Mouse (Mus musculus): ENCODE results near the gene Rhot1. TPM values are rescaled to one million over a fixed set of nuclear protein-coding genes. Genes with fewer than 3 reads are reported as not detected.

The Rhot1 gene
- polyA plus RNA-seq, 1 experiment, result 35.5 TPM

- TF ChIP-seq CTCF (IDR thresholded peaks at IDR 0.05; ENCODE audit: control insufficient read depth, insufficient read depth, insufficient replicate concordance, low read depth, low read length) (no peak), POLR2A (IDR thresholded peaks at IDR 0.05; ENCODE audit: control insufficient read depth, low read depth, low read length) (no peak)
- no peaks in the 10 kb centered on the region for H3K27me3 ChIP-seq (ENCODE audit: control insufficient read depth, insufficient read depth, low read length)
- no peak overlapping the region for H3K27ac ChIP-seq (ENCODE audit: control insufficient read depth, insufficient read depth, low read depth, low read length)
- no peaks in the 10 kb centered on the region for H3K36me3 ChIP-seq (ENCODE audit: control insufficient read depth, insufficient read depth, low read length)
- H3K4me3 ChIP-seq (ENCODE audit: control insufficient read depth, low read depth, low read length), result no peak overlapping the region; the same call in 1 of the 2 replicates
- H3K4me1 ChIP-seq (ENCODE audit: control insufficient read depth, insufficient read depth, low read length), result peaks cover 14% of the 10 kb centered on the region
Observed at GRCm38 (mm10) chr11:80302046-80302390, 93.2 kb downstream of the Rhot1 start.

- Histone ChIP-seq H3K27ac (ENCODE audit: control insufficient read depth, insufficient read depth, low read depth, low read length) (no peak overlapping the region), H3K4me1 (ENCODE audit: control insufficient read depth, insufficient read depth, low read length) (peaks cover 14% of the 10 kb centered on the region), H3K36me3 (ENCODE audit: control insufficient read depth, insufficient read depth, low read length) (no peaks in the 10 kb centered on the region), H3K27me3 (ENCODE audit: control insufficient read depth, insufficient read depth, low read length) (no peaks in the 10 kb centered on the region), H3K4me3 (ENCODE audit: control insufficient read depth, low read depth, low read length) (no peak overlapping the region; the same call in 1 of the 2 replicates)
- TF ChIP-seq CTCF (IDR thresholded peaks at IDR 0.05; ENCODE audit: control insufficient read depth, insufficient read depth, insufficient replicate concordance, low read depth, low read length) (no peak), POLR2A (IDR thresholded peaks at IDR 0.05; ENCODE audit: control insufficient read depth, low read depth, low read length) (no peak)
Observed at GRCm38 (mm10) chr11:80302536-80302935, 93.7 kb downstream of the Rhot1 start.

GRCm38 (mm10) chr11:80303746-80304145 is 94.9 kb downstream of the Rhot1 start:
- Histone ChIP-seq H3K27me3 (ENCODE audit: control insufficient read depth, insufficient read depth, low read length) (no peaks in the 10 kb centered on the region), H3K4me1 (ENCODE audit: control insufficient read depth, insufficient read depth, low read length) (peaks cover 14% of the 10 kb centered on the region), H3K4me3 (ENCODE audit: control insufficient read depth, low read depth, low read length) (no peak overlapping the region), H3K27ac (ENCODE audit: control insufficient read depth, insufficient read depth, low read depth, low read length) (no peak overlapping the region), H3K36me3 (ENCODE audit: control insufficient read depth, insufficient read depth, low read length) (no peaks in the 10 kb centered on the region)
- TF ChIP-seq CTCF (IDR thresholded peaks at IDR 0.05; ENCODE audit: control insufficient read depth, insufficient read depth, insufficient replicate concordance, low read depth, low read length) (no peak), POLR2A (IDR thresholded peaks at IDR 0.05; ENCODE audit: control insufficient read depth, low read depth, low read length) (no peak)

GRCm38 (mm10) chr11:80304846-80305245 is 96.0 kb downstream of the Rhot1 start:
- no peak for TF ChIP-seq POLR2A (IDR thresholded peaks at IDR 0.05; ENCODE audit: control insufficient read depth, low read depth, low read length)
- no peak for TF ChIP-seq CTCF (IDR thresholded peaks at IDR 0.05; ENCODE audit: control insufficient read depth, insufficient read depth, insufficient replicate concordance, low read depth, low read length)
- Histone ChIP-seq H3K27me3 (ENCODE audit: control insufficient read depth, insufficient read depth, low read length) (no peaks in the 10 kb centered on the region), H3K36me3 (ENCODE audit: control insufficient read depth, insufficient read depth, low read length) (no peaks in the 10 kb centered on the region), H3K4me1 (ENCODE audit: control insufficient read depth, insufficient read depth, low read length) (peaks cover 14% of the 10 kb centered on the region), H3K4me3 (ENCODE audit: control insufficient read depth, low read depth, low read length) (no peak overlapping the region), H3K27ac (ENCODE audit: control insufficient read depth, insufficient read depth, low read depth, low read length) (no peak overlapping the region)

- no peaks in the 10 kb centered on the region for H3K36me3 ChIP-seq (ENCODE audit: control insufficient read depth, insufficient read depth, low read length)
- TF ChIP-seq POLR2A (IDR thresholded peaks at IDR 0.05; ENCODE audit: control insufficient read depth, low read depth, low read length) (no peak), CTCF (IDR thresholded peaks at IDR 0.05; ENCODE audit: control insufficient read depth, insufficient read depth, insufficient replicate concordance, low read depth, low read length) (no peak)
- no peaks in the 10 kb centered on the region for H3K4me1 ChIP-seq (ENCODE audit: control insufficient read depth, insufficient read depth, low read length)
- no peak overlapping the region for H3K27ac ChIP-seq (ENCODE audit: control insufficient read depth, insufficient read depth, low read depth, low read length)
- no peaks in the 10 kb centered on the region for H3K27me3 ChIP-seq (ENCODE audit: control insufficient read depth, insufficient read depth, low read length)
- H3K4me3 ChIP-seq (ENCODE audit: control insufficient read depth, low read depth, low read length), result no peak overlapping the region
Observed at GRCm38 (mm10) chr11:80308537-80308936, 99.7 kb downstream of the Rhot1 start.

GRCm38 (mm10) chr11:80311271-80311670 is 102.5 kb downstream of the Rhot1 start:
- Histone ChIP-seq H3K27me3 (ENCODE audit: control insufficient read depth, insufficient read depth, low read length) (no peaks in the 10 kb centered on the region), H3K4me3 (ENCODE audit: control insufficient read depth, low read depth, low read length) (no peak overlapping the region), H3K4me1 (ENCODE audit: control insufficient read depth, insufficient read depth, low read length) (no peaks in the 10 kb centered on the region), H3K36me3 (ENCODE audit: control insufficient read depth, insufficient read depth, low read length) (no peaks in the 10 kb centered on the region), H3K27ac (ENCODE audit: control insufficient read depth, insufficient read depth, low read depth, low read length) (no peak overlapping the region)
- TF ChIP-seq POLR2A (IDR thresholded peaks at IDR 0.05; ENCODE audit: control insufficient read depth, low read depth, low read length) (no peak), CTCF (IDR thresholded peaks at IDR 0.05; ENCODE audit: control insufficient read depth, insufficient read depth, insufficient replicate concordance, low read depth, low read length) (no peak)

- no peak overlapping the region for H3K27ac ChIP-seq (ENCODE audit: control insufficient read depth, insufficient read depth, low read depth, low read length)
Observed at GRCm38 (mm10) chr11:80312049-80312448, 103.2 kb downstream of the Rhot1 start.

GRCm38 (mm10) chr11:80312565-80312964 is 103.7 kb downstream of the Rhot1 start:
- Histone ChIP-seq H3K4me1 (ENCODE audit: control insufficient read depth, insufficient read depth, low read length) (no peaks in the 10 kb centered on the region), H3K4me3 (ENCODE audit: control insufficient read depth, low read depth, low read length) (no peak overlapping the region), H3K27ac (ENCODE audit: control insufficient read depth, insufficient read depth, low read depth, low read length) (no peak overlapping the region), H3K36me3 (ENCODE audit: control insufficient read depth, insufficient read depth, low read length) (no peaks in the 10 kb centered on the region), H3K27me3 (ENCODE audit: control insufficient read depth, insufficient read depth, low read length) (no peaks in the 10 kb centered on the region)
- TF ChIP-seq CTCF (IDR thresholded peaks at IDR 0.05; ENCODE audit: control insufficient read depth, insufficient read depth, insufficient replicate concordance, low read depth, low read length) (no peak), POLR2A (IDR thresholded peaks at IDR 0.05; ENCODE audit: control insufficient read depth, low read depth, low read length) (no peak)

More at GRCm38 (mm10) chr11:80312049-80312448, 103.2 kb downstream of the Rhot1 start:
- no peaks in the 10 kb centered on the region for H3K4me1 ChIP-seq (ENCODE audit: control insufficient read depth, insufficient read depth, low read length)
- no peak for TF ChIP-seq CTCF (IDR thresholded peaks at IDR 0.05; ENCODE audit: control insufficient read depth, insufficient read depth, insufficient replicate concordance, low read depth, low read length)
- no peak for TF ChIP-seq POLR2A (IDR thresholded peaks at IDR 0.05; ENCODE audit: control insufficient read depth, low read depth, low read length)
- no peaks in the 10 kb centered on the region for H3K36me3 ChIP-seq (ENCODE audit: control insufficient read depth, insufficient read depth, low read length)
- no peaks in the 10 kb centered on the region for H3K27me3 ChIP-seq (ENCODE audit: control insufficient read depth, insufficient read depth, low read length)
- no peak overlapping the region for H3K4me3 ChIP-seq (ENCODE audit: control insufficient read depth, low read depth, low read length)
